Mouse (Mus musculus) brain, embryonic 14.5 days (tissue): ENCODE results near the gene L3mbtl4.

Source experiments
- CTCF ChIP-seq: fragments of 200-500 bp; IDR thresholded peaks from 2 replicates; pipeline ENCODE4 v1.5.1; 2012; ENCODE audit warnings: inconsistent platforms, mild to moderate bottlenecking, moderate library complexity, borderline replicate concordance; ENCODE audit not compliant: insufficient read depth, insufficient read length; ENCODE audit errors: extremely low read depth
- POLR2A ChIP-seq: fragments of 200-500 bp; IDR thresholded peaks from 2 replicates; pipeline ENCODE4 v1.6.1; 2012; ENCODE audit warnings: mild to moderate bottlenecking, inconsistent platforms, borderline replicate concordance; ENCODE audit not compliant: poor library complexity, insufficient read depth, insufficient read length, severe bottlenecking; ENCODE audit errors: extremely low read depth

DNA sequence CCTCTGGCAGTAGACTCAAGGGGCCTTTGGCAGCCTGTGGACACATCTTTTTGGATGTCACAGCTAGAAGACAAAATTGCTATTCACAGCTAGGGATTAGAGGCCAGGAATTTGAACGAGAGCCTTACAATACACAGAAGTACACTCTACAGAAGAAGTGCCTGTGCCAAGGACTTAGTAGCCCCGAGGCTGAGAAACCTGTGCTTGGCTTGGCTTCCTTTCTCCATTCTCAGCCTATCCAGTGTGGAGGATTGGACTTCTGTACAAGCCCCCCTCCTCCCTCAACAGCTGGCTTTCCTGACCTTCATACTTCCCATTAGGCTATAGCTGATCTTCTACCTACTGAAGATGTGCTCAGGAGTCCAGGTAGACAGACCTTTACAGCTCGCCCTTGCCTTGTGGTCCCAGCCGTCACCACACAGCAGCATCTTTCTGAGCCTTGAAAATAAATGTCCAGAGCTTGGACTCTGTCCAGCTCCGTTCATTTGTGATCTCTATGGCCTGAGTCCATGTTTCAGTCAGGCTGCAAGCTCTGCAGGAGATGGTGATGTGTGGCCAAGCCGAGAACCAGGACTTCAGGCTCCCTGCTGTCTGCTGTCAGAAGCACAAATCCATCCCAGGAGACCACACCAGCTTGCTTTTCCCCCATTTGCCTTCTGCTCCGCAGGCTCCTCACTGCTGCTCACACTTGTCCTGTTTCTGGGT lies 497.6 kb downstream of the L3mbtl4 start:
- TF ChIP-seq CTCF: no peak
- TF ChIP-seq POLR2A: no peak
